Mouse (Mus musculus) thymus, adult 2 months (tissue): ENCODE measurements around the gene Hadh.

Source experiments
- CTCF ChIP-seq: fragments of 200-500 bp; IDR thresholded peaks from 2 replicates; pipeline ENCODE4 v1.5.1; 2012; ENCODE audit warnings: mild to moderate bottlenecking, control low read depth, low read length, moderate library complexity, borderline replicate concordance; ENCODE audit not compliant: control insufficient read depth, poor library complexity, insufficient read depth; ENCODE audit errors: extremely low read depth
- POLR2A ChIP-seq: fragments of 200-500 bp; IDR thresholded peaks from 2 replicates; pipeline ENCODE4 v1.6.1; 2012; ENCODE audit warnings: mild to moderate bottlenecking, low read length, control low read depth, moderate library complexity; ENCODE audit not compliant: control insufficient read depth, poor library complexity, insufficient read depth; ENCODE audit errors: extremely low read depth

DNA sequence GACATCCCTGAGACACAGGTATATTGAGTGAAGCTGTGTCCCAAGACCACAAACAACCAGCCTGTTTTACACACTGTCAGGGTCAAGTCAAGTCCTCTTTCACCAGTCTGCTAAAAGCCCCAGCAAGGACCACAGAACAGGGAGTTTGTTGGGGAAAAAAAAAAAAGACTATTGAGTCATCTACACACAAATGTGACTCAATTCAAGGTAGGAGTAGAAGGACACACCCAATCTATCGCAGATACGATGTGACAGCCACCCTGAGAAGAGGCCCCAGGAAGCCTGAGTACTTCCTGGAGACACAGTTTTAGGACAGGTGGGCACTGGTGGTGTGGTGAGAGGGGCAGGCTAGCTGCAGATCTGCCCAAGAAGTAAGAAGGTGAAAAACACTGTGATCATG is 21.6 kb downstream of the Hadh start:
- TF ChIP-seq POLR2A (no peak), CTCF (no peak)
